Mouse (Mus musculus): ENCODE data around the gene Naa60. TPM values are rescaled to one million over a fixed set of nuclear protein-coding genes. Genes with fewer than 3 reads are reported as not detected.

Gene Naa60
- 54.6 and 60.1 TPM in 2 replicates for polyA plus RNA-seq (2014; fragmentation: Nextera tagmentation; extraction: Ambion mirVana)

GRCm38 (mm10) chr16:3872216-3873047, at the start of gene Naa60:
TSS of gene Naa60 (plus strand) at chr16:3872375.
- 7% methylated on average over 47 of the region's 47 CpGs for WGBS
- Histone ChIP-seq H3K27me3 (ENCODE audit: control insufficient read depth, insufficient read depth, low read length) (no peaks in the 10 kb centered on the region), H3K4me2 (ENCODE audit: low read depth, severe bottlenecking) (peak within 1 kb of the TSS; percentile 50), H3K9me3 (ENCODE audit: control insufficient read depth, low read length) (no peaks in the 10 kb centered on the region), H3K27ac (replicated peaks; ENCODE audit: low read depth, low read length) (0 out of 2 replicates have a peak within 1 kb of the TSS, but pooled peaks have one; percentile 25), H3K36me3 (ENCODE audit: control insufficient read depth, insufficient read depth, low read length) (no peaks in the 10 kb centered on the region), H3K9ac (ENCODE audit: low read length) (peak within 1 kb of the TSS; percentile 68), H3K4me3 (ENCODE audit: low read depth, low read length) (peak within 1 kb of the TSS; percentile 30), H3K4me1 (ENCODE audit: control insufficient read depth, insufficient read depth, low read length) (no peaks in the 10 kb centered on the region; the same call in 1 of the 2 replicates)
- ATAC-seq (ENCODE audit: insufficient number of reproducible peaks, low FRiP score, low TSS enrichment, low read depth) (peak; percentile 98), DNase-seq (ENCODE audit: low spot score) (peak; percentile 96)

DNA sequence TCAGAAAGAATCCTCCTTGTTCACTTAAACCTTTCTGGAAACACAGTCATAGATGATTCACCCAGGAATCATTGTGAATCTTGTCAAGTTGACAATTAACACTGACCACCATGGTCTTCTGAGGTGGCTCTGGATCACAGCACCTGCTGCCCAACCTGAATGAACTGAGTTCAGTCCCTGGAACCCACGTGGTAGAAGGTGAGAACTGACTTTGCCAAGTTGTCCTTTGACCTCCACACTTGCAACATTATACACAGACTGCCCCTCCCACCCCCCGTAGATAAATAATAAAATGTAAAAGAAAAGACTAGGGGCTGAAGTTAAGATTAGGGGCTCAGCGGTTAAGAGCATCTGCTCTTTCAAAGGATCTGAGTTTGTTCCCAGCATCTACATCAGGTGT, 44.2 kb upstream of the Naa60 start:
- H3K4me3 ChIP-seq (ENCODE audit: low read depth, low read length) = no peak overlapping the region
- H3K4me1 ChIP-seq (ENCODE audit: control insufficient read depth, insufficient read depth, low read length) = no peaks in the 10 kb centered on the region
- DNase-seq (ENCODE audit: low spot score) (no peak), ATAC-seq (ENCODE audit: insufficient number of reproducible peaks, low FRiP score, low TSS enrichment, low read depth) (no peak)
- H3K27me3 ChIP-seq (ENCODE audit: control insufficient read depth, insufficient read depth, low read length) = no peaks in the 10 kb centered on the region
- H3K4me2 ChIP-seq (ENCODE audit: low read depth, severe bottlenecking) = no peak overlapping the region
- no peaks in the 10 kb centered on the region for H3K9me3 ChIP-seq (ENCODE audit: control insufficient read depth, low read length)
- H3K9ac ChIP-seq (ENCODE audit: low read length) = no peak overlapping the region
- no peak overlapping the region for H3K27ac ChIP-seq (replicated peaks; ENCODE audit: low read depth, low read length)
- WGBS = 58% methylated on average over 3 of the region's 3 CpGs
- H3K36me3 ChIP-seq (ENCODE audit: control insufficient read depth, insufficient read depth, low read length) = no peaks in the 10 kb centered on the region

DNA sequence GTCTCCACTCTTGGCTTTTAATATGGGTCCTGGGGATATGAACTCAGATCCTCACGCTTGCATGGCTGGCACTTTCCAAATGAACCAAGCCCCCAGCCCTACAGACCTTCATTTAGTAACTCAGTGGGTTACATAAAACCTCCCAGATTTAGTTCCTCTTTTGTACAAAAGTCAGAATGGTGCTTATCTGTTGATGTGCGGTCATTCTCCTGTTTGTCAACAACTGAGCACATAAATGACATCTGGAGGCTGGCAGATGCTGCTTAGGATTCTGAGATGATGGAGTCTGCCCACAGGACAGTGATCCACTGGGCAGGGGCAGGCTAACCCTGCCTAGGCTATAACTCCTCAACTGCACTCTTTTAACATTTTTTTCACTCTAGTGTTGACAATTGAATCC, 42.4 kb upstream of the Naa60 start:
- no peak for ATAC-seq (ENCODE audit: insufficient number of reproducible peaks, low FRiP score, low TSS enrichment, low read depth)
- 88% methylated on average over 2 of the region's 2 CpGs for WGBS

GRCm38 (mm10) chr16:3830588-3831109, 41.5 kb upstream of the Naa60 start, which contains the start of gene Olfr15:
TSS of gene Olfr15 (plus strand) at chr16:3830878.
- Histone ChIP-seq H3K9ac (ENCODE audit: low read length) (no peak within 1 kb of the TSS), H3K27me3 (ENCODE audit: control insufficient read depth, insufficient read depth, low read length) (no peaks in the 10 kb centered on the region), H3K4me3 (ENCODE audit: low read depth, low read length) (no peak within 1 kb of the TSS), H3K9me3 (ENCODE audit: control insufficient read depth, low read length) (no peaks in the 10 kb centered on the region), H3K36me3 (ENCODE audit: control insufficient read depth, insufficient read depth, low read length) (no peaks in the 10 kb centered on the region), H3K4me2 (ENCODE audit: low read depth, severe bottlenecking) (no peak within 1 kb of the TSS), H3K27ac (replicated peaks; ENCODE audit: low read depth, low read length) (no peak within 1 kb of the TSS), H3K4me1 (ENCODE audit: control insufficient read depth, insufficient read depth, low read length) (no peaks in the 10 kb centered on the region)
- ATAC-seq (ENCODE audit: insufficient number of reproducible peaks, low FRiP score, low TSS enrichment, low read depth) (no peak), DNase-seq (ENCODE audit: low spot score) (no peak)

More for the DNA sequence above, 42.4 kb upstream of the Naa60 start:
- DNase-seq (ENCODE audit: low spot score) = no peak
- Histone ChIP-seq H3K36me3 (ENCODE audit: control insufficient read depth, insufficient read depth, low read length) (no peaks in the 10 kb centered on the region), H3K4me3 (ENCODE audit: low read depth, low read length) (no peak overlapping the region), H3K4me2 (ENCODE audit: low read depth, severe bottlenecking) (no peak overlapping the region), H3K27ac (replicated peaks; ENCODE audit: low read depth, low read length) (no peak overlapping the region), H3K27me3 (ENCODE audit: control insufficient read depth, insufficient read depth, low read length) (no peaks in the 10 kb centered on the region), H3K4me1 (ENCODE audit: control insufficient read depth, insufficient read depth, low read length) (no peaks in the 10 kb centered on the region), H3K9me3 (ENCODE audit: control insufficient read depth, low read length) (no peaks in the 10 kb centered on the region), H3K9ac (ENCODE audit: low read length) (no peak overlapping the region)

- Histone ChIP-seq H3K9me3 (ENCODE audit: control insufficient read depth, low read length) (no peaks in the 10 kb centered on the region), H3K4me2 (ENCODE audit: low read depth, severe bottlenecking) (no peak overlapping the region), H3K9ac (ENCODE audit: low read length) (no peak overlapping the region), H3K4me1 (ENCODE audit: control insufficient read depth, insufficient read depth, low read length) (no peaks in the 10 kb centered on the region), H3K4me3 (ENCODE audit: low read depth, low read length) (no peak overlapping the region), H3K36me3 (ENCODE audit: control insufficient read depth, insufficient read depth, low read length) (no peaks in the 10 kb centered on the region), H3K27me3 (ENCODE audit: control insufficient read depth, insufficient read depth, low read length) (no peaks in the 10 kb centered on the region), H3K27ac (replicated peaks; ENCODE audit: low read depth, low read length) (no peak overlapping the region)
- ATAC-seq (ENCODE audit: insufficient number of reproducible peaks, low FRiP score, low TSS enrichment, low read depth) = no peak
- WGBS = 83% methylated on average over 2 of the region's 2 CpGs
- no peak for DNase-seq (ENCODE audit: low spot score)
Measured at GRCm38 (mm10) chr16:3835461-3835860, 36.7 kb upstream of the Naa60 start.

GRCm38 (mm10) chr16:3839157-3839885, 32.9 kb upstream of the Naa60 start:
- DNase-seq (ENCODE audit: low spot score) (no peak), ATAC-seq (ENCODE audit: insufficient number of reproducible peaks, low FRiP score, low TSS enrichment, low read depth) (no peak)
- Histone ChIP-seq H3K27me3 (ENCODE audit: control insufficient read depth, insufficient read depth, low read length) (no peaks in the 10 kb centered on the region), H3K9me3 (ENCODE audit: control insufficient read depth, low read length) (no peaks in the 10 kb centered on the region), H3K9ac (ENCODE audit: low read length) (no peak overlapping the region), H3K36me3 (ENCODE audit: control insufficient read depth, insufficient read depth, low read length) (no peaks in the 10 kb centered on the region), H3K4me1 (ENCODE audit: control insufficient read depth, insufficient read depth, low read length) (no peaks in the 10 kb centered on the region), H3K4me3 (ENCODE audit: low read depth, low read length) (no peak overlapping the region), H3K4me2 (ENCODE audit: low read depth, severe bottlenecking) (no peak overlapping the region), H3K27ac (replicated peaks; ENCODE audit: low read depth, low read length) (no peak overlapping the region)
- WGBS = 58% methylated on average over 17 of the region's 17 CpGs

GRCm38 (mm10) chr16:3842989-3843388, 29.2 kb upstream of the Naa60 start:
- Histone ChIP-seq H3K4me1 (ENCODE audit: control insufficient read depth, insufficient read depth, low read length) (no peaks in the 10 kb centered on the region), H3K9me3 (ENCODE audit: control insufficient read depth, low read length) (no peaks in the 10 kb centered on the region), H3K36me3 (ENCODE audit: control insufficient read depth, insufficient read depth, low read length) (no peaks in the 10 kb centered on the region), H3K4me3 (ENCODE audit: low read depth, low read length) (no peak overlapping the region), H3K4me2 (ENCODE audit: low read depth, severe bottlenecking) (no peak overlapping the region), H3K27me3 (ENCODE audit: control insufficient read depth, insufficient read depth, low read length) (no peaks in the 10 kb centered on the region), H3K27ac (replicated peaks; ENCODE audit: low read depth, low read length) (no peak overlapping the region), H3K9ac (ENCODE audit: low read length) (no peak overlapping the region)
- 49% methylated on average over 4 of the region's 4 CpGs for WGBS
- ATAC-seq (ENCODE audit: insufficient number of reproducible peaks, low FRiP score, low TSS enrichment, low read depth) (no peak), DNase-seq (ENCODE audit: low spot score) (no peak)

GRCm38 (mm10) chr16:3843796-3844195, 28.4 kb upstream of the Naa60 start:
- ATAC-seq (ENCODE audit: insufficient number of reproducible peaks, low FRiP score, low TSS enrichment, low read depth) (no peak), DNase-seq (ENCODE audit: low spot score) (no peak)
- 65% methylated on average over 1 of the region's 1 CpGs for WGBS
- Histone ChIP-seq H3K4me2 (ENCODE audit: low read depth, severe bottlenecking) (no peak overlapping the region), H3K27me3 (ENCODE audit: control insufficient read depth, insufficient read depth, low read length) (no peaks in the 10 kb centered on the region), H3K9me3 (ENCODE audit: control insufficient read depth, low read length) (no peaks in the 10 kb centered on the region), H3K4me1 (ENCODE audit: control insufficient read depth, insufficient read depth, low read length) (no peaks in the 10 kb centered on the region), H3K4me3 (ENCODE audit: low read depth, low read length) (no peak overlapping the region), H3K36me3 (ENCODE audit: control insufficient read depth, insufficient read depth, low read length) (no peaks in the 10 kb centered on the region), H3K27ac (replicated peaks; ENCODE audit: low read depth, low read length) (no peak overlapping the region), H3K9ac (ENCODE audit: low read length) (no peak overlapping the region)
